Mouse (Mus musculus) urinary bladder, postnatal 25 days (tissue): ENCODE measurements at regions not wholly inside any gene's neighbourhood (a gene's known extent, or its start where the extent isn't known, plus 50 kb on each side); places are given as distances from the start of the nearest gene placed in this dataset.
"Not testable (repeated sequence)": the region's sequence is repeated elsewhere in the genome, so short reads cannot be mapped to it uniquely, and the experiment has no call there.

Experiments used
- DNase-seq: peaks from one replicate; pipeline ENCODE4 v3.0.0; 2022; ENCODE audit warnings: low spot score

DNA sequence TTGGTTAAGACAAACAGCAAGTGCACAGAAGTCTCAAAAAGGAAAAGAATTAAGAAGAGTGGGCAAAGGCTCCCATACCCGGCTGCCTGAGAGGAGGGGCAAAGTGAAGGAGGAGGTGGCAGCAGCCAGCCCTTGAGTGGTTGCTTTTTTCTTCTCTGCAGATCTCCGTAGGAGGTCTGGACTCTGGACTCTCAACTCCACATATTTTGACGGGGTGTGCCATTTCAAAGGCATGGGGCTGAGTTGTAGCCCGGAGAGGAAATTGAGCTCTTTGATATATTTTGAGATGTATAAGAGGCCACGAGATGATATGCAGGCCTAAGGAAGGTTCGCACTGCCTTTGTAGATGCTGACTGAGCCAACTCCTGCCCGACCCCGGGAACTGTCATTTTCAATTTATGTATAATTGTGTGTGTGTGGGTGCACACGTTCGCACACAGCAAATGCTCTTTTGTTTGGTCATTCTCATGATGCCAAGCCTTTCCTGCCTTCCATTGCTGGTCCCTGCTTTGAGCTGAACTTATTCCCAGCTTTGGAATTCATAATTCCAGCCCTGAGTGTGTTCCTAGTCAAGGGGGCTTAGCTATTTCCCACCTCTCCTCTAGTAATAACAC lies 56.4 kb downstream of the Cxcr4 start:
- DNase-seq: no peak

DNA sequence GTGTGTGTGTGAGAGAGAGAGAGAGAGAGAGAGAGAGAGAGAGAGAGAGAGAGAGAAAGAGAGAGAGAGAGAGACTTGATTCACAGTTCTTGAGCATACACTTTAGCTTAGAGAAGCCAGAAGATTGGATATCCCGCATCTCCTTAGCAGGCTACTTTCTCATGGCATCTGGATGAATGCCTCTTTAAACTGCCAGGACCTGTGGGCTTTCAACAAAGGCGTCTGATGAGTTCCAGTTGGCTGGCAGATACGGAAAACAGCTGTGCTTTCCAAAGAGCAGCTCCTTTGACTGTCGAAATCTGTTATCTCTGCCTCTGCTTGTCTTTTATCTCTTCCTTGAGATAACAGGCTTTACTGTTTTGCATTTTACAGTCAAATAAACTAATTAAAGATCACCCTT lies 59.5 kb downstream of the Cxcr4 start:
- no peak for DNase-seq

DNA sequence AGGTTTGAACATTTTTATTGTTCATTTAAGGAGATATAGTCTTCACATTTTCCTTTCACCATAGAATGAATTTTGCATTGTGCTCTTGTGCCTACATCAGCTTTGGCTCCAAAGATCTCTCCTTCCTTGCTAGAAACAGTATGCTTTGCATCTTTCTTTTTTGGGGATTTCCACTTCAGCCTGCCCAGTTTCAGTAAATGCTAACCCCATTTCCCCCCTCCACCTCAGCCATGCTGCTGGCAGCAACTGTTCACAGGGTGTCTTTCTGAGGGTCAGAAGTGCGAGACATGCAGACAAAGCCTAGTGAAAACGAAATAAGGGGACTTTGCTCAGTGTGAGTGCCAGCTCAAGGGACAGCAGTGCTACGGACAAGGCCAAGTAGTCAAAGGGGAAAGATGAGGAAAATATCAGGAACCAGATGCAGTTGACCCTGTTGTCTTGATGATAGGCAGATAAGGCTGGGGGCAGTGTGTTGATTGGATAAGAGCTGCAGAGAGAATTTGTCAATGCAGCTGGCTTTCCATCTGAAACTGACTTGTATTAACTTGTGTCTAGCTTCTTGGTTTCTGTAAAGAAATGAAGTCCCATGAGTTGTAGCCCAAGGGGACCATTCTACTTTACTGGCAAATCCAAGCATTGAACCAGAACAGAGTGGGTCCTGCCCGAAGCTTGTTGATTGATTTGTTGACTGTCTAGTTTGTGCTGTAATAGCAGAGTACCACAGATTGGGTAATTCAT lies 62.1 kb downstream of the Cxcr4 start:
- no peak for DNase-seq

DNA sequence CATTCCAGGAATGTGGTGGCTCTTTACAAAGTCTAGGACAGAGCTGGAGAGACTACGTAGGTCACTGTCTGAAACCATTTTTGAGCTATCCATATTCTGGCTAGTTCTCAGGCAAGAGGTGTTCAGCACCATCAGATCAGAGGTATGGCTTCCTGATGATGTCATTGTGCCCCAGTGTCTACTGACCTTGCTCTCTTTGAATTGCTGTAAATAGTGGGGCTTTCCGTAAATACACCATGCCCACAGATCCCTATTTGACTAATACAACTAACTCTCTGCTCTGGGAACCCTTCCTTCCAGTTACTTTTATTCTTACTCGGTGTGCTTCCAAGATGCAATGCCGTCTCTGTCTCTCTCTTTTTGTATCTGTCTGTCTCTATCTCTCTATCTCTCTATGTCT lies 72.9 kb downstream of the Cxcr4 start:
- DNase-seq: no peak

DNA sequence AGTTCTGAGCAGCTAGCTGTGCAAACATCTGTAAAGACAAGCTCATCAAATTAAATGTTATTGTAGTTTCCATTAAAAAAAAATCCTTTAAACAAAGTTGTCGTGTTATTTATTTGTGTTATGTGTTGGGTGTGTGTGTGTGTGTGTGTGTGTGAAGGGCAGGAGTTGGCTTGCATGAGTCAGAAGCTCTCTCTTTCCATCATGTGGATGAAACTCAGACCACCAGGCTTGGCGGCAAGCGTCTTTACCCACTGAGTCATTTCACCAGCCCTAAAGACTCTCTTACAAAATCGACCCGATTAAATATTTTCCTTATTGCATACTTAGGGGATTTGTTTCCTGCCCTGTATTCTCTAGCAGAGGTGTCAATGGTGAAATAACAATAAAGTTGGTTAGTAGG lies 73.6 kb downstream of the Cxcr4 start:
- DNase-seq: no peak

DNA sequence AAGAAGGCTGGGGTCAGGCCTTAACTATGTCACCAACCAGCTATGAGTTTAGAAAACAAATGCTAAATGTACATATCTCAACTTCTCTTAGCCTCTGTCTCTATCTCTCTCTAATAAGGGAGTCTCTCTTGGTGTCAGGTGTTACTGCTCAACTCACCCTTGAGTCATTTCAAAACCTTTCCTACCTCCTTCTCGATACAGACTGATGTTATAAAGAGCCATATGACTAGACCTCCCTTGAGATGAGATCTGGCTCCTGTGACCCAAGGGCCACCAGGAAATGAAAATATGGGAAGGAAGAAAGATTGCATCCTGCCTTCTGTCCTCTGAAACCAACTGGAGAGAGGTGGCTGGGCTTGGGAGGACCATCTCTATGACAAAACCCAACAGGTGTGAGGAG lies 74.7 kb downstream of the Cxcr4 start:
- DNase-seq: no peak

DNA sequence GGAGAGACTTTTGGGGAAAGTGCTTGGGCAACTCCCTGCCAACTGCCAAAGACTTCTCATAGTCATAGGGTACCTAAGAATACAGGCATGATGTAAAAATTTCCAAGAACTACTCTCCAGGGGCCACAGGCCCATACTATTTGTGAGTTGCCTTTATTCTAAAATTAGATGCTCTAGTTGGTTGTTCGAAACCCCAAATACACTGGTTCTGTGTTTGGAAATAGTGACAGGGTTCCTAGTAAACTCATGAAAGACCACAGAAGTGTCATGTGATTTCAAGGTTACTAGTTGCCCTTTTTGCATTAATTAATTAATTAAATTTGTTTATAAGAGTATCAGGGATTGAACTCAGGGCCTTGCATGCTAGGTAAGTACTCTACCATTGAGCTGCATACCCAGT lies 77.8 kb downstream of the Cxcr4 start:
- DNase-seq: no peak

DNA sequence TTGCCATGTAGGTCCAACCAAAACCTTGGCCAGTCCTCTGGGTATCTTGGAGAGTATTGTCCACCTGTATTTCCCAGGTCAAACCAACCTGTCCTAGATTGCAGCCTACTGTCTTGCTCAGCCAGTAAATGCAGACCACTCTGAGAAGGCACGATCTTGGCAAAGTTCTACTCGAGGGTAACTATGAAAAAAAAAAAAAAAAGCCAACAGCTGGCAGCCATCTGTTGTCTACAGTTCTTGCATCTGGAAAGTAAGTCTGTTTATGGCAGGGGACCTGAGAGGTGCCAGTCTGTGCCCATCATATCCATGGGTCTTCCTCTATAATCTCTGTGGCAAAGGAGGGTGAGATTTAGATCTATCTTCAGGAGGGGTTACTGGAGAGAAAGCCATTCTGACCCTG lies 78.2 kb downstream of the Cxcr4 start:
- no peak for DNase-seq

DNA sequence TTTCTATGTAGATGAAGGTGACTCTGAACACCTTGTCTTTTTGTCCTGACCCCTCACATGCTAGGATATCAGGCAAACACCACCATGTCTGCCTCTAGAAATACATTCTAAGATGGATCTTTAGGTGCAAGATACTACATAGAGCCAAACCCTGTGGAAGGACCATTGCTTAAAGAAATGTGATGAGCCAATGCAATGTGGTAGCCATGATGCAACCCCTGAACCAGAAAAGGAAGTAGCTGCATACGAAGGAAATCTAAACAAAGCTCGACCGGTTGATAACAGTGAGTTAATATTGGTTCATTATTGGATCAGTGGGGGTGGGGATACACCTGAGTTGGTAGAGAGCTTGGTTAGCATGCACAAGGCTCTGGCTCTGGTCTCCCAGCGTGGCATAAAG lies 78.9 kb downstream of the Cxcr4 start:
- DNase-seq: no peak

DNA sequence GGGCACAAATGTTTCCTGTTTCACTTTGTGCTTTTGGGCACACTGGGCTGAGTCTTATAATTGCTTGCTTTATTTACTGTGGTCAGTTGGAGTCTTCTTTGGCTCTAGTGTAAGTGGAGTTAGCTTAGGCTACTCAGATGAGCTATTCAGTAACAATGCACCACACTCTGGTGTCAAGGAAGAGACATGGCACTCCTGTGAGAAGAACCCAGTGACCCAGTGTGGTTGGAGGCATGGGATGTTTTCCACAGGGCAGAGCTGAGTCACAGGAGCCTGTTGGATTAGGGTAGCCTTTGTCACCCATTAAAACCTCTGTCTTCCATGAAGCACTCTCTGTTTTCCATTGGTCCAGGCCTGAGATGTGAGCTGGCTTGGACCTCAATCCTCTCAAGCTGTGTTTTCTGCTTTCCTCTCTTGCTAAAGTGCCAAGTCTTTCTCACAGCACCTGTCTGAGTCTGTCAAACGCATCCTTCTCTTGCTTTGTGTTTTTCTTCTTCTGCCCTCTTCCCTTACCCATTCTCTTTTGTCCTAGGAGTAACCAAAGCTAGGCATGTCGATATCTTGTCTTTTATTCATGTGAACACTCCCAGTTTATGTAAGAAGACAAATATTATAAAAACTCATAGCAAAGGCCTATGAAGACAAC lies 83.2 kb downstream of the Cxcr4 start:
- DNase-seq: no peak

DNA sequence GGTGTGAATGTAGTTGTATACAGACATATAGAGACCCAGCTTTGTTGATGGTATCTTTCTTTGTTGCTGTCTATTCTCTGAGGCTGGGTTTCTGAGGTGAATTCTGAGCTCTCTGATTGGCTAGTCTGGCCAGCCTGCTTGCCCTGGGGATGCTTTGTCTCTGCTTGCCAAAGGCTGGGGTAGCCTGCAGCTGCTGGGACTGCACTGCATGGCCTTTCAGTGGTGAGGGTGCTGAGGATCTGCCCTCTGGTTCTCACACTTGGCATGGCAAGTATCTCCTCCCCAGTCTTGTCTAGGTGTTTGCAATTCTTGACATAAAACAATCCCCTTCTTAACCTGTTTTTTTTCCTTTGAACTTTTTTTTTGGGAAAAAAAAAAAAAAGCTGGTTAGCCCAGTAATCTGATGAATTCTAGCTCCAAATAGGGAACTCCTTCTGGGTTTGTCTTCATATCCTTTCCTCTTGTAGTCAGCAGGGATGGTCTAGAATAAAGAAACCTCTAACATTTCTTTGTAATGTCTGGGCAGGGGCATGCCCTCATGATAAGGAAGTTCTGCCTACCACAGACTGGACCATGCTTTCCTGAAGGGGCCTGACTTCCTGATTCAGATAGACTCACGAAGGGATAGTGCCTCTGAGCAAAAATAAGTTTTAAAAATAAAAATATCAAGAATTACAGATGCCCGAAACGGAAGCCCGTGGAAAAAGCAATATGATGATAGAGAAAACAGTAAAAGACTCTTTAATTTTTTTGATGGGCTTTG lies 85.4 kb downstream of the Cxcr4 start:
- no peak for DNase-seq

DNA sequence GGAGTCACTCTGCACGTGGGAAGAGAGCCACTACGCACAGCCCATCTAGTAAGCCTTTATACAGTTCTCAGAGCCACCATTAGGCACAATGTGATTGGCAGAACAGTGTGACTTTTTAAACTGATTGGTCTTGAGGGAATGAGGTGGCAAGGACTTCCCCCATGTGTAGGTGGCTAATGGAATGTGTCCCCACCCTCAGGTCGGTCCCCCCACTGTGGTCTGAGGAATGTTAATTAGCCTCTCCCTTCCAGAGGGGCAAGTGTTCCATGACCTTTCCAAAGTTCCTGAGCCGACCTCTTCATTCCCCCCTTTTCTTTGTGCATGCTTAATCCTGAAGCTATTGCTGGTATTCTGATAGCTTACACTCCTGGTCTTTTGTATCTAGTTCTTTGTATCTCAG lies 87.2 kb upstream of the Dars start:
- no peak for DNase-seq

DNA sequence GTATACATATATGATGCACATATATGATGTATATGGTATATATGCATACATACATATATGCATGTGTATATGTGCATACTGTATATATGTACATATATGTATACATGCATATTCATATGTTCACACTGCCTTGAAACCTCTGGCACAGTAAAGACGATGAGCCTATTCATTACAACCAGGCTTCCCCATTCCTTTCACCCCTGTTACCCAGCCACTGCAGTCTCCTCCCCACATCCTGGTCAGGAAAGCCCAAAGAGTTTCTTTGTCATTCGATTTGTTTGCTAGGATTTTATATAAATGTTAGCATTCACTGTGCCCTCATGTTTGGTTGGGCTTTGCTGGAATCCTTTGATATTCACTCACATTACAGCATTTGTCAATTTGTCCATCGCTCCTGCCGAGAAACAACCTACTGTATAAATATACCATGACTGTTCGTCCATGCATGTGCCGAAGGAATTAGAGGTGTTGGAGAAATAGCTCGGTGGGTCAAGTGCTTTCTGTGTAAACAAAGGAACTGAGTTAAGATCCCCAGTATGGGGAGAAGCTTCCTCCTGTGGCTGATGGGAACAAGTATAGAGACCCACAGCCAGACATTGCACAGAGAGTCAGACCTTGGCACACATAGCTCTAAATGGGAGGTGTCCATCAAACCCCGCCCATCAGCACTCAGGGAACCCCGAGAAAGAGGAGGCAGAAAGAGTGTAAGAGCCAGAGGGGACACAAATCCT lies 81.0 kb upstream of the Dars start:
- no peak for DNase-seq

DNA sequence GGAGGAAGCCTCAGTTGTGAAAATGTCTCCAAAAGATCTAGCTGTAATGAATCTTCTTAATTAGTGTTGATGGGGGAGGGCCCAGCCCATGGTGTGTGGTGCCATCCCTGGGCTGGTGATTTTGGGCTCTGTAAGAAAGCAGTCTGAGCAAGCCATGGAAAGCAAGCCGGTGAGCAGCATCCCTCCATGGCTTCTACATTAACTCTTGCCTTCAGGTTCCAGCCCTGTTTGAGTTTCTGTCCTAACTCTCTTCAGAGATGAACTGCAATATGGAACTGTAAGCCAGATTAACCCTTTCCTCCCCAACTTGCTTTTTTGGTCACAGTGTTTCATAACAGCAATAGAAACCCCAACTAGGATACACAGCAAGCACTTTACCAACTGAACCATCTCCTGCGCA lies 75.1 kb upstream of the Dars start:
- no peak for DNase-seq

DNA sequence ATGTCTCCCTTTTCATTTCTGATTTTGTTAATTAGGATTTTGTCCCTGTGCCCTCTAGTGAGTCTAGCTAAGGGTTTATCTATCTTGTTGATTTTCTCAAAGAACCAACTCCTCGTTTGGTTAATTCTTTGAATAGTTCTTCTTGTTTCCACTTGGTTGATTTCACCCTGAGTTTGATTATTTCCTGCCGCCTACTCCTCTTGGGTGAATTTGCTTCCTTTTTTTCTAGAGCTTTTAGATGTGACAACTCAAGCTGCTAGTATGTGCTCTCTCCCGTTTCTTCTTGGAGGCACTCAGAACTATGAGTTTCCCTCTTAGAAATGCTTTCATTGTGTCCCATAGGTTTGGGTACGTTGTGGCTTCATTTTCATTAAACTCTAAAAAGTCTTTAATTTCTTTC lies 70.0 kb upstream of the Dars start:
- DNase-seq: not testable (repeated sequence)

DNA sequence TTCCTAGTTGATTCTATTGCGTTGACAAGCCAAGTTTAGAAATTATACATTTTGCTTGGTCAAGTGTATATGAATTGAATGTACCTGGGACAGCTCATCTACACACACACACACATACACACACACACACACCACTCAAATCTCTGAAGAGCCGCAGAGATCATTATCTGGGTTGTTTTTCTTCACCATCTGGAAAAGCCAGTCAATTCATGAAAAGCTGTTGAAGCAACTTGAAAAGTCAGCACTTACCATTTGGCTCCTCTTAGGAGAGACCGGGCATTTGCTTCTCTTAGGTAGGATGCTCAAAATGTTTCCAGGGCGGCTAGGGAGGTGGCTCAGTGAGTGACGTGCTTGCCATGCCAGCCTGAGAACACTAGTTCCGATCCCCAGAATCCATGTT lies 61.2 kb upstream of the Dars start:
- no peak for DNase-seq

DNA sequence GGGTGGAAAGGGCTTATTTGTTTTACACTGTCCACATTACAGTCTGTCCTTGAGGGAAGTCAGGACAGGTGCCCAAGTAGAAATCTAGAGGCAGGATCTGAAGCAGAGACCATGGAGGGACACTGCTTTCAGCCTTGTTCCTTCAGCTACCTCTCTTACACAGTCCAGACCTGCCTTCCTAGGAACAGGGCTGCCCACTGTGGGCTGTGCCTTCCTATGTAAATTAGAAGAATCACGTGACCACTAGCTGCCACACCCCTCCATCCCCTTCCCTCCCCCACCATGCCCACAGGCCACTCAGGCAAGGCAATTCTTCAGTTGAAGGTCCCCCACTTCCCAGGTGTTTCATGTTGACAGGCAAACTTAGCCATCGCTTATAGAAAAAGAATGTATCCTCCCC lies 60.5 kb upstream of the Dars start:
- DNase-seq: no peak

DNA sequence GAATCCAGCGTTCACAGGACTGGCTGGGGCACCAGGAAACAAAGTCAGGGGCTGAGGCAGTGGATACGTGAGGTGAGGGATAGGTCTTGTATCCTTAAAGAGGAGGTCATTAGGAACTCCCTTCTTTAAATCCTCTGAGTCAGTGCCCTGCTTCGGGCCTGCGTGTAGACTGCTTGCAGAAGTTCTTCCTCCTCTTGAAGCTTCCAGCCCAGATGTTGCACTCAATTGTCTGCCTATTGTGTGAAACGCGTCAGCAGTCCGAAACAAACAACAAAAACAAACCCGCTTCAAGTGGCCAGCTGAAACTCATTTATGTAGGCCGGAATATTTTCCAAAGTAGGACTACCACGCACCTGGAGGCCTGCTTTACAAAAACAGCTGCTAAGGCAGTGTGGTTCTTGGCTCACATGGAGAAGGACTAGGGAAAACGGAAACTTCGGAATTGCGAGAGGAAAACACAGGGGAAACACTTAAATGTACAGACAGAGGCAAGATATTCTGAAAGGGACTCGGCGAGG lies 55.6 kb upstream of the Dars start:
- DNase-seq: no peak

DNA sequence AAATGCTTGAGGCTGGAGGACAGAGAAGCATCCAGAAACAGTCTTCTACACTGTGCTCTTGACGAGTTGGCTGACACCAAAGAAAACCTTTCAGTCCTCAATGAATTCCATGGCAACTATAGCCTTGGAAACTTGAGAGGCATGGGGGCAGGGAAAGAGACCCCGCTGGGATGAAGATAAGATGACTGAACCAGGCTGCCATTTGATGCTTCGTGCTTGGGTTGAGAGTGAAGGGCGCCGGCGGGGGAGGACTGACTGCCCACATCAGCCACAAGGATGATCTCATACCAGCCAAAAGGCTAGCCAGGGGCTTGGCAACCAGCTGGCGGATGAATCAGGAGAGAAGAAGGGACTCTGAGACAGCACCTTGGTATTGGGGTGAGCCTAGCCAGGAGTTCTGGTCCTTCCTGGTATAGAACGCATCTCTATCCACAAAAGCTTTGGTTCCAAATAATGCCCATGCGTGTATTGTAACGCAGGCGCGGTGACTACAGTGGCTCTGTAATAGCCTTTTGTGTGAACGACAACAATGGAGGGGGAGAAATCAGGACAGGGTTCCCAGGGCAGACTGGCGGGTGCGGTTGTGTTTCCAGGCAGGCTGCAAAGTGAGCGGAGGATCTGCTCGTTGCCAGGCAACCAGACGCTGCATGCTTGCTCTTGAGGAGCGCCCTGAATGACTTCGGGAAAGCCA lies 55.0 kb upstream of the Dars start:
- peak; percentile 7 for DNase-seq

DNA sequence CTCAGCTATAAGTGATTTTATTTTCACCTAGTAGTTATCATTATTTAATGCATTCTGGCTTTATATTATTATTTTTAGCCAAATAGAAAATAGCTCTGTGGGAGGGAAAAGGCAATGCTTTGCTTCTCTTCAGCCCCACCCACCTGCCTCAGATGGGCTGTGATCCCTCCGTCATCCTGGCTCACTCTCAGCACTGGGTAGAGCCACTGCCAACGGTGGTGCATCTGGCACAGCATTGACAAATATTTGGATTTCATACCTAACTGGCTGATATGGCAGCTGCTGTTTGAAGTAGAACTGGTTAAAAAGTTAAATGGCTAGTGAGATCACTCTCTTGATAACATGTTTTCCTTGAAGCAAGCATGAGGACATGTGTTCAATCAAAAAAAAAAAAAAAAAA lies 53.6 kb upstream of the Dars start:
- DNase-seq: no peak

DNA sequence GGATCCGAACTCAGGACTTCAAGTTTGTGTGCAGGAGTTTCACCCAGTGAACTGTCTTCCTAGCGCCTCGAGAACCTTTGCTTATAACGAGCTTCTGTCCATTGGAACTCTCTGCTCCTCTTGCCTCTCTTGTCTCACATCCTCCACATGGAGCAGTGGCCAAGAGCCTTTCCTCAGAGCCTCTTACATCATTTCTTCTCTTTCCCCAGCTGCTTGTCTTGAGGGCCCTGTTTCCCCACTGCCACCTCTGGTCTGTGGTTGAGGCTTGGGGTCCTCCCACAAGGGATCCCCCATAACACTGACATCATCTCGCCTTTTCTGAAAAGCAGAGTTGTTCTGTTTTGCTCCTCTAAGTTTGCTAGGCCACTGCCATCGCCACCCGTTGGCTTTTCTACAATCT lies 51.9 kb upstream of the Dars start:
- no peak for DNase-seq
